Mouse (Mus musculus) heart, embryonic 11.5 days (tissue): ENCODE data around the gene Gkap1. TPM values are rescaled to one million over a fixed set of nuclear protein-coding genes. Genes with fewer than 3 reads are reported as not detected.

Experiments used
- ATAC-seq: fragments of 200-750 bp; cut with Nextera tagmentation; replicated peaks from 2 replicates; pipeline ENCODE4 v1.8.0; 2017; ENCODE audit warnings: moderate library complexity; ENCODE audit not compliant: insufficient number of reproducible peaks, low FRiP score, low TSS enrichment
- H3K27ac ChIP-seq: fragments of 300-500 bp; sonication (generic); 2 replicates; pipeline ENCODE4 v1.5.1; 2014; ENCODE audit warnings: mild to moderate bottlenecking, low read depth, low read length
- H3K27me3 ChIP-seq: fragments of 300-500 bp; sonication (generic); 2 replicates; pipeline ENCODE4 v1.6.1; 2014; ENCODE audit warnings: mild to moderate bottlenecking, low read length, mixed read lengths; ENCODE audit not compliant: control insufficient read depth, insufficient read depth
- H3K36me3 ChIP-seq: fragments of 300-500 bp; sonication (generic); 2 replicates; pipeline ENCODE4 v1.6.1; 2014; ENCODE audit warnings: mild to moderate bottlenecking, low read length, moderate library complexity, mixed read lengths; ENCODE audit not compliant: control insufficient read depth, insufficient read depth
- H3K4me1 ChIP-seq: fragments of 300-500 bp; sonication (generic); 2 replicates; pipeline ENCODE4 v1.6.1; 2014; ENCODE audit warnings: low read length; ENCODE audit not compliant: control insufficient read depth, insufficient read depth
- H3K4me2 ChIP-seq: fragments of 300-500 bp; sonication (generic); 2 replicates; pipeline ENCODE4 v1.6.1; 2014; ENCODE audit warnings: mild to moderate bottlenecking, moderate library complexity
- H3K4me3 ChIP-seq: fragments of 300-500 bp; sonication (generic); 2 replicates; pipeline ENCODE4 v1.5.1; 2014; ENCODE audit warnings: low read depth, low read length
- H3K9ac ChIP-seq: fragments of 300-500 bp; sonication (generic); 2 replicates; pipeline ENCODE4 v1.6.1; 2014; ENCODE audit warnings: mild to moderate bottlenecking, low read depth, low read length, moderate library complexity
- H3K9me3 ChIP-seq: fragments of 300-500 bp; sonication (generic); replicated peaks from 2 replicates; pipeline ENCODE4 v1.6.1; 2016; ENCODE audit warnings: low read length; ENCODE audit not compliant: control insufficient read depth
- WGBS: fragments of 180-500 bp; shearing (Covaris S2); extraction: QIAGEN DNeasy Blood & Tissue Kit; methylation state at CpG from one replicate; pipeline ENCODE4 v1.1.7; 2014; ENCODE audit not compliant: insufficient replicate concordance; 5-methylcytosine and 5-hydroxymethylcytosine counted together
- polyA plus RNA-seq: library from polyadenylated mRNA; unstranded; fragments of >200 nt; fragmentation: Nextera tagmentation; extraction: Ambion mirVana; gene quantifications from 2 replicates; pipeline ENCODE4 v1.2.1, GENCODE M21; 2014

Gkap1 gene
- polyA plus RNA-seq, 1 experiment from 2014 or later: 22.7 TPM

- Histone ChIP-seq H3K9ac (no peak overlapping the region), H3K36me3 (no peaks in the 10 kb centered on the region), H3K9me3 (no peaks in the 10 kb centered on the region), H3K4me1 (peaks cover 9% of the 10 kb centered on the region; the same call in 1 of the 2 replicates), H3K27ac (no peak overlapping the region), H3K27me3 (peaks cover 7% of the 10 kb centered on the region; the same call in 1 of the 2 replicates), H3K4me2 (no peak overlapping the region), H3K4me3 (no peak overlapping the region)
- ATAC-seq: no peak
- 69% methylated on average over 10 of the region's 10 CpGs for WGBS
Observed at GRCm38 (mm10) chr13:58276256-58276655, 757 bp upstream of the Gkap1 start.

DNA sequence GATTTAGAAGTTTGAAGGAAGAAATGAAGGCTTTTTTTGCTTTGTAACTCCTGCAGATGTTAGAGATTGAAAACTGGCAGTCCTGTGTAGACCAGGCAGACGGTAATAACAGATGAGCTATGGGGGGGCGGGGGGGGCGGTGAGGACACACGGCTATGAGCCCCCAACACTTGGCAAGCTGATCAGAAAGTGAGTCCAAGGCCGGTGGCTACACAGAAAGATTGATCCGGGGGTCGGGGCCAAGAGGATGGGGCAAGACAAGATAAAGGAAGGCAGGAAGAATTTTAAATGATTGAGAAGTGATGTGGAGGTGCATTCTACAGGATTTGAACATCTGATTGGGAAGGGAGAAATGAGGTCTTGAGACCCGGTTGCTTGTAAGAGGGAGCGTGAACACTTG is 423 bp downstream of the Gkap1 start:
- Histone ChIP-seq H3K36me3 (no peaks in the 10 kb centered on the region), H3K9me3 (no peaks in the 10 kb centered on the region), H3K27ac (no peak overlapping the region), H3K9ac (peak overlapping the region; percentile 82; the same call in 1 of the 2 replicates), H3K27me3 (peaks cover 7% of the 10 kb centered on the region; the same call in 1 of the 2 replicates), H3K4me1 (peaks cover 9% of the 10 kb centered on the region; the same call in 1 of the 2 replicates), H3K4me3 (peak overlapping the region; percentile 93), H3K4me2 (peak overlapping the region; percentile 87)
- 20% methylated on average over 9 of the region's 9 CpGs for WGBS
- ATAC-seq: no peak

GRCm38 (mm10) chr13:58274259-58274991 is 1.1 kb downstream of the Gkap1 start:
- WGBS: under 1% methylated on average over 82 of the region's 84 CpGs
- H3K9ac ChIP-seq: peak overlapping the region; percentile 82
- peak; percentile 71 for ATAC-seq

DNA sequence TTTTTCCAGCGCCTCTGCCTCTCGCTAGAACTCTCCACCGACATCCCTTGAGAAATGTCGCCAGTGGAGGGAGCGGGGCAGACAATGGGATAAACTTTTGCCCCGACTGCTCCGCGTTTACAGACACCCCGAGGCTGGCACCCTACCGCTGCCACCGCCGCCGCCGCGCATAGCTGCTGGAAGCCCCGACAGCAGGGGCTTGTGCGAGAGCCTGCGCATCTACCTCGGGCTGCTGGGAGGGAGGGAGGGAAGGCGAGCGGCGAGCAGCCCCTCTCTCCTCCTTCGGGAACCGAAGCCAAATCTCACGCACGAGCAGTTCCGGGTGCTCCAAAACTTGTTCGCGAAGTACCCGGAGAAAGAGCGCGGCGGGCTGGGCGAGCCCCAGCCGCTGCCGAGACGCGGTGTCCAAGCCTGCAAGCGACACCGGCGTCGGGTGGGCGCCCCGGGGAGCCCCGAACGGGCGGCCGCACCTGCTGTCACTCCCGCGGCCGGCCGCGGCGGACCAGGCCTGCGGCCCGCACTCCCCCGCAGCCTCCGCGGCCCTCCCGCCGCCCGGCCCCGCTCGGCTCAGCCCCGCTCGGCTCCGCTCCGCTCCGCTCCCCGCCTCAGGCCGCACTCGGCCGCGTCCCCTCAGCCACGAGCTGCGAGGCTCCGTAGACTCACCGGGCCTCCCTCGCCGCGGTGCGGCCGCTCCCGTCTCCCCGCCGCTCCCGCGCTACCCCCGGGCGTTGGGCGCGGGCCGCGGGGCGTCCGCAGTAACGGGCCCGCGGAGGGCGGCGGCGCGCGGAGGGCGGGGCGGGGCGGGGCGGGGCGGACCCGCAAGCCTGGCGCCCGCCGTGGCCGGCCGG is 1.9 kb downstream of the Gkap1 start:
- Histone ChIP-seq H3K27ac (peak overlapping the region; percentile 74; the same call in 1 of the 2 replicates), H3K9ac (peak overlapping the region; percentile 82), H3K9me3 (no peaks in the 10 kb centered on the region), H3K36me3 (no peaks in the 10 kb centered on the region), H3K4me3 (peak overlapping the region; percentile 93), H3K27me3 (peaks cover 7% of the 10 kb centered on the region; the same call in 1 of the 2 replicates), H3K4me1 (peaks cover 9% of the 10 kb centered on the region; the same call in 1 of the 2 replicates), H3K4me2 (peak overlapping the region; percentile 87)
- ATAC-seq: peak; percentile 50
- under 1% methylated on average over 102 of the region's 115 CpGs for WGBS

More at GRCm38 (mm10) chr13:58274259-58274991, 1.1 kb downstream of the Gkap1 start:
- Histone ChIP-seq H3K27ac (peak overlapping the region; percentile 74), H3K4me1 (peaks cover 9% of the 10 kb centered on the region; the same call in 1 of the 2 replicates), H3K4me2 (peak overlapping the region; percentile 87), H3K4me3 (peak overlapping the region; percentile 93), H3K36me3 (no peaks in the 10 kb centered on the region), H3K27me3 (peaks cover 7% of the 10 kb centered on the region; the same call in 1 of the 2 replicates), H3K9me3 (no peaks in the 10 kb centered on the region)

- 70% methylated on average over 3 of the region's 3 CpGs for WGBS
- no peak for ATAC-seq
- Histone ChIP-seq H3K27me3 (no peaks in the 10 kb centered on the region), H3K36me3 (0 out of 2 replicates have a peak, but pooled peaks cover 3% of the 10 kb centered on the region), H3K4me2 (no peak overlapping the region), H3K9me3 (no peaks in the 10 kb centered on the region), H3K4me1 (no peaks in the 10 kb centered on the region), H3K9ac (no peak overlapping the region), H3K27ac (no peak overlapping the region), H3K4me3 (no peak overlapping the region)
Observed at GRCm38 (mm10) chr13:58266864-58267263, 8.6 kb downstream of the Gkap1 start.

DNA sequence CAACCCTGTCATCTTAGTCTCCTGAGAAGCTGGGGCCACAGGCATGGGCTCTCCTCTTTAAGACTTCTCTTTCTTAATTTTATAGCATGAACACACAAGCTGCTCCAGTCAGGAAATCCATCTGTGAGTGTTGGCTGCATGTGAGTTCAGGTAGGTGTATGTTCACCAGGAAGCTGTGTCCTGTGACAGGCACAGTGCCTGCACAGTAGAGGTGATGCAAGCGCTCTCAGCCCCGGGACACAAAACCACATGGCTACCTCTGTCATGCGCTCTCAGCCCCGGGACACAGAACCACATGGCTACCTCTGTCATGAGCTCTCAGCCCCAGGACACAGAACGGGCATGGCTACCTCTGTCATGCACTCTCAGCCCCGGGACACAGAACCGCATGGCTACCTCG is 12.0 kb downstream of the Gkap1 start:
- H3K9me3 ChIP-seq: no peaks in the 10 kb centered on the region
- no peaks in the 10 kb centered on the region for H3K4me1 ChIP-seq
- H3K9ac ChIP-seq: no peak overlapping the region
- H3K36me3 ChIP-seq: 0 out of 2 replicates have a peak, but pooled peaks cover 3% of the 10 kb centered on the region
- no peak overlapping the region for H3K27ac ChIP-seq
- ATAC-seq: no peak
- WGBS: 77% methylated on average over 8 of the region's 8 CpGs
- H3K27me3 ChIP-seq: no peaks in the 10 kb centered on the region
- no peak overlapping the region for H3K4me2 ChIP-seq
- H3K4me3 ChIP-seq: no peak overlapping the region

GRCm38 (mm10) chr13:58261674-58262073 is 13.8 kb downstream of the Gkap1 start:
- no peaks in the 10 kb centered on the region for H3K27me3 ChIP-seq
- 0 out of 2 replicates have a peak, but pooled peaks cover 3% of the 10 kb centered on the region for H3K36me3 ChIP-seq
- no peak overlapping the region for H3K9ac ChIP-seq
- 76% methylated on average over 4 of the region's 4 CpGs for WGBS
- ATAC-seq: no peak
- no peaks in the 10 kb centered on the region for H3K9me3 ChIP-seq
- H3K27ac ChIP-seq: peak overlapping the region; percentile 1; the same call in 1 of the 2 replicates
- no peaks in the 10 kb centered on the region for H3K4me1 ChIP-seq
- H3K4me2 ChIP-seq: no peak overlapping the region
- no peak overlapping the region for H3K4me3 ChIP-seq

DNA sequence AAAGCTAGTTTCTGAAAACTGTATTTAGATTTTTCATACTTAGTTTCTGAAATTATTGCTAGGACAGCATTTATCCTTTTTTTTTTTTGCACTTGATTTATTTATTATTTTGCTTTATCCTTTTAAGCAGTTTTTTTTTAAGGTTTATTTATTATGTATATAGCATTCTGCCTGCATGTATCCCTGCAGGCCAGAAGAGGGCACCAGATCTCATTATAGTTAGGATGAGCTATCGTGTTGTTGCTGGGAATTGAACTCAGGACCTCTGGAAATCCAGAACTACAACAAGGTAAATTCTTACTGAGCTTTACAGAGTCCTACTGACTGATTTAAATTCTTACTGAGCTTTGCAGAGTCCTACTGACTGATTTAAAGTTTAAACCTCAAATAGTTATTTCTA is 22.2 kb downstream of the Gkap1 start:
- WGBS: 91% methylated on average over 1 of the region's 1 CpGs
- Histone ChIP-seq H3K9ac (no peak overlapping the region), H3K9me3 (no peaks in the 10 kb centered on the region), H3K4me1 (no peaks in the 10 kb centered on the region), H3K27ac (no peak overlapping the region), H3K36me3 (peaks cover 12% of the 10 kb centered on the region), H3K27me3 (no peaks in the 10 kb centered on the region), H3K4me2 (no peak overlapping the region), H3K4me3 (no peak overlapping the region)
- ATAC-seq: no peak
